Mouse (Mus musculus) yolk sac, embryonic 10.5 days (tissue): ENCODE results near the gene Slc18a3.

Experiments used
- DNase-seq: peaks from one replicate; pipeline ENCODE4 v3.0.0-alpha.2; 2017; ENCODE audit warnings: low spot score

Slc18a3 gene

DNA sequence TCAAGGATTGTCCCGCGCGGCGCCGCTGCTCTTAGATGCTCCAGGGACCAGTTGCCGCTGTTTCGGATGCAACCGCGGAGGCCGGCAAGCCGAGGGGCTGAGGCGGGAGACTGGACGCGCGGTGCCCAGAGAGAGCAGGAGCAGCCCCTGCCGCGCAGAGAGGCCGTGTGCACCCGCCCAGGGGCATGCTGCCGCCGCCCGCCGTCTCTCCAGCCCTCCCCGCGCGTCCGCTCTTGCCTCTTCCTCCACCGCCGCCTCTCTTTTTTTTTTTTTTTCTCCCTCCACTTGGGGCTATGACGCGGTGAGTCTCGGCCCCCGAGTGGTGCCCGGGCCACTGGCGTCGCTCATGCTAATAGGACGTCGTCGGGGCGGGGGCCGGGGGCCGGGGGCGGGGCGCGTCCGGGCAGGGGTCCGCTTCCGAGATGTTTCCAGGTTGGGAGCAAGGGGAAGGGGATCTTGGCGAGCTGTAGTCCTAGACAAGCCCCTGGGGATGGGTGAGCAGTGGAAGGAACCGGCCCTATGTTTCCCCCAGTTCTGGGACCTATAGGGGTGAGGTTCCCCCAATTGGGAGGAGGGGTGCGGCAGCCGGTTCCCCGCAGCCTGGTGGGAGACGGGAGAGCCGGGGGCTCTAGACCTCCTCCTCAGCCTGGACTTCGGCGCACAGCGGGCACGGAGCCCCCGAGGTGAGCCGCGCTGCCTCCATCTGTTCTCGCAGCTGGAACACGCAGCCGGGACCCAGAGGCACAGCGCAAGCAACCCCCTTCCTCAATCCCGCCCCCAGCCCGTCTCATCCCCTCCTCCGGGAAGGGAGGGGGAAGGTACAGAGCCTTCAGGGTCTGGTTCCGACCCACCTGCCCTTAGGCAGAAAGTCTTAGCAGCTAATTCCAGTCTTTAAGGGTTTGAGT lies at the start of gene Slc18a3:
TSS of gene Slc18a3 (minus strand) at position 250 of the 905 bp plus-strand sequence.
- no peak for DNase-seq

DNA sequence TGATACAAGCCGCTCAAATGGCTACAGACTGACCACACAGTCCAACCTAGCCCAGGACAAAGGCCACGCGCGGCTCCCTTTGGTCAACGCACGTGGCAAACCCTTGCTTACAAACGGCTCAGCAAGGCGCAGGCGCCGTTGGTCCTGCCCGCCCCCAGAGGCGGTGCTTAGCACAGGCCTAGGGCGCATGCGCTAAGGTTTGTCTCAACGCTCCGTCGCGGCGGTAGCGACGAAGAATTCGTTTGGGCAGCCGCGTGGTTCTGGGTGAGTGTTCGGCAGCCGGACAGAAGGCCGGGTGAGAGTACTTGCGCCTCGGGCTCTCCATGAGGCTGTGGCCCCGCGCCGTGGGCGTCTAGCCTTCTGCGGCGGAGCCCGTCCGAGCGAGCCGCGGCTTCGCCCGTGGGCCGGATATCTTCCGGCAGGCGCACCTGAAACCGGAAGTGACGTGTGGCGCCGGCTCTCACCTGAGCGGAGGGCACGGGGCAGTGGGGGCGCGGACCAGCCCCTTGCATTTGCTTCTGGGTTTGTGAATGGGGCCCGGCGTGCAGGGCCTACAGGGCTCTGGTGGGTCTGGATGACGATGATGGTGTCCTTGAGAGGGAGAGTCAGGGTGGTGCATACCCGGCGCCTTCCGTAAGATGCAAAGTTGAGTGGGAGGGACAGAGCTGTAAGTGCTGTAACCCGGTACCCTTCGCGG lies 48.8 kb upstream of the Slc18a3 start, which contains the start of gene Ercc6:
TSS of gene Ercc6 (plus strand) at position 186 of the 697 bp plus-strand sequence.
- peak; percentile 94 for DNase-seq

DNA sequence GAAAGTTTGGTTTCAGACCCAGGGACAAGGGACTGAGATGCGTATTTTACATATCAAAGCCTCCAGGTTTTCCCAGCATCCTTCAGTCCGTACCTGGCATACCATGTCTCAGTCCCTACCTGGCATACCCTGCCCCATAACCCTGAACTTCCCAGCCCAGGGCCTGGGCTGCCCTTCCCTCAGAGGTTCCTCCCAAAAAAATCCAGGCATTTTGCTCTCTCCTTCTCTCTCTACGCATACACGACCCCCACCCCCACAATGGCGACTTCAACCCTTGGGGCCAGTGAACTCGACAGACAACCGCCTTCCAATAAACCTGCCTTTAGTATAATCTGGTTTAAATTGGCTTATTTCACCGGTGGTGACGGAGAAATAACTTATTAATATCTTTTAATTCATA lies 48.3 kb upstream of the Slc18a3 start:
- DNase-seq = no peak

DNA sequence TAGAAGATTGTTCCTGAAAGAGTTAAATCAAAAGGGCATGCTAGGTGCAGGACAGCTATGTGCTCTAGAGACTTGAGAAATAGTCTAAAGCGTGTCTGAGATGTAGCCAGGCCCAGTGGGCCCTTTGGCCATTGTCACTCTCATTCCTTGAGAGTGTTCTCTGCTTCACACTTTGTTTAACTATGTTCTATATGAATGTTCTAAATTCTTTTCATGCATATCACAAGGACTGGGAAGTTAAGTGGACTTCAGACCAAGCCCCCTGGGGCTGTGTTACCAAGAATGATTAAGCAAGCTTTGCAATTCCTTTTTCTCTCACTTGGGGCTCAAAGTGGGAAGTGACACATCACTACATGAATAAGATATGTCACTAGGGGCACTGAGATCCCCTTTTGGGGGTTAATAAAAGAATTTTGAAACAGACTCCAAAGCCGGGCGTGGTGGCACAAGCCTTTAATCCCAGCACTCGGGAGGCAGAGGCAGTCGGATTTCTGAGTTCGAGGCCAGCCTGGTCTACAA lies 44.9 kb upstream of the Slc18a3 start:
- no peak for DNase-seq

DNA sequence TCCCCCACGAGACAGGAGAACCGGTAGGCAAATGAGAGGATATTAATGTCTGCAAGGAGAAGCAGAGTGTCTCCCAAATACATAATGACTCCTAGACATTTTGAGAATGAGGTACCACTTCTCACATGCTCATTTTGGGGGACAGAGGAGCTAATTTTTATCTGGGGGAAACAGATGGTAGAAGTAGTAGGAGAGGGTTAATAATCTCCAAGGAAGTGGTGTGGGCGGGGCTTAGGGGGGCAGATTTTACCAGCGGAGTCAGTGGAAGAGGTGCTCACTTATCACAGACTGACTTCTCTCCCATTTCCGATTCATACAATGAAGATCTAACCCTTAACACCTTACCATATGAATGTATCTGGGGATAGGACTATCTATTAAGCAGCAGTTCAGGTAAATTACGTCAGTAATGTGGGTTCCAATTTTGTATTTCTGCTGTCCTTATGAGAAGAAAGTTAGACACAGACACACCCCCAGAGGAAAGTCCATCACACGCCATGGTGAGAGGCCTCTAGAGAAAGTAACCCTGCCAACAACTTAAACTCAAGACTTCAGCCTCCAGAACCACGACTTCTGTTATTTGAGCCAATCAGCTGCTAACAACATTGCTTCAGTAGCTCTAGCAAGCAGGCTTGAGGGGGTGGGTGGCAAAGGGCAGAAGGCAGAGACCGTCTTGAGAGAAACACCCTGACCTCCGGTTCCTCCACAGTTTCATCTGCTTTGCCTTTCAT lies 43.6 kb upstream of the Slc18a3 start:
- DNase-seq = no peak

DNA sequence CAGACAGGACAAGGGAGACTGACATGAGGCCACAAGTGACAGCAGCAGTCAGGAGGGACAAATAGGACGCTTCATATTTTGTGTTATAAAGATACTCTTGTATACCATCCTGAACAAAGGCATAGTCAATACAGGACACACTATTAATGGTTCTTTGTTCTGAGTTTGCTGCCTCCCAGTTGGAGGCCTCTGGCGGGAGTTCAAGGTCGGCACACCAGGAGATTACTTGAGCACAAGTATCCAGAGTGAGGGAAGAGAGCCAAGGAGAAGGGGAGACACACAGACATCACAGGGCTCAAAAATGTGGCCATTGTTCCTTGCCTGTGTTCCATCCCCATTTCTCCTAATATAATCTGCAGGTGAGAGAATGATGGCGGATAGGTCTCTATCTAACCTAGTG lies 42.6 kb upstream of the Slc18a3 start:
- DNase-seq = no peak

DNA sequence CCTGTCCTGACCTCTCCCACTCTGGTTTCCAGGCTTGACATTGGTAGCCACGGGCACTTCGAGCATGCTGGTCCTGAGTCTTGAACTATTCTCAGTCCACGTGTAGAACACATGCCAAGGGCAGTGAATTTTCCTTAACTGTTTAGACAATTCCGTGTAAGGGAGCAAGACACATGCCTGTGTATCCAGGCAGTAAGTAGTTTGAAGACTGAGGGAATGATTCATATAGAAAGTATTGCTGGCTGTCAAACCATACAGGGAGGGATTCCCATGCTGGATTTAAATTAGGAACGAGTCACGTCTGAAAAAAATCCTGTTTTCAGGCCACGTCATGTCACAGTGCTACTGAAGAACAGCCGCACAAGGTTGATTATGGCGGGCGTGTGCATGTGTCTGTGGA lies 41.7 kb upstream of the Slc18a3 start:
- no peak for DNase-seq

DNA sequence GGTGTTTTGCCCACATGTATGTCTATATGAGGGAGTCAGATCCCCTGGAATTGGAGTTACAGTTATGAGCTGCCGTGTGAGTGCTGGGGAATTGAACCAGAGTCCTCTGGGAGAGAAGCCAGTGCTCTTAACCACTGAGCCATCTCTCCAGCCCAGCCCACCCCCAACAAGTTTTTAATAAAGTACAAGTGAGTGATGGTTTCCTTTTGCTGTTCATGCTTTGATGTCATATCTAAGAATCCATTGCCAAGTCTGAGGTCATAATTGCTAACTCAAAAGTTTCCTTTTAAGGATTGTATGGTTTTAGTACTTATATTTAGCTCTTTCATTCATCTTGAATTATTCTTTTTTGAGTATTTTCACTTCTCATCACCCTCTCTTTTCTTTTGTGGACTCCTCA lies 39.2 kb upstream of the Slc18a3 start:
- DNase-seq = no peak

DNA sequence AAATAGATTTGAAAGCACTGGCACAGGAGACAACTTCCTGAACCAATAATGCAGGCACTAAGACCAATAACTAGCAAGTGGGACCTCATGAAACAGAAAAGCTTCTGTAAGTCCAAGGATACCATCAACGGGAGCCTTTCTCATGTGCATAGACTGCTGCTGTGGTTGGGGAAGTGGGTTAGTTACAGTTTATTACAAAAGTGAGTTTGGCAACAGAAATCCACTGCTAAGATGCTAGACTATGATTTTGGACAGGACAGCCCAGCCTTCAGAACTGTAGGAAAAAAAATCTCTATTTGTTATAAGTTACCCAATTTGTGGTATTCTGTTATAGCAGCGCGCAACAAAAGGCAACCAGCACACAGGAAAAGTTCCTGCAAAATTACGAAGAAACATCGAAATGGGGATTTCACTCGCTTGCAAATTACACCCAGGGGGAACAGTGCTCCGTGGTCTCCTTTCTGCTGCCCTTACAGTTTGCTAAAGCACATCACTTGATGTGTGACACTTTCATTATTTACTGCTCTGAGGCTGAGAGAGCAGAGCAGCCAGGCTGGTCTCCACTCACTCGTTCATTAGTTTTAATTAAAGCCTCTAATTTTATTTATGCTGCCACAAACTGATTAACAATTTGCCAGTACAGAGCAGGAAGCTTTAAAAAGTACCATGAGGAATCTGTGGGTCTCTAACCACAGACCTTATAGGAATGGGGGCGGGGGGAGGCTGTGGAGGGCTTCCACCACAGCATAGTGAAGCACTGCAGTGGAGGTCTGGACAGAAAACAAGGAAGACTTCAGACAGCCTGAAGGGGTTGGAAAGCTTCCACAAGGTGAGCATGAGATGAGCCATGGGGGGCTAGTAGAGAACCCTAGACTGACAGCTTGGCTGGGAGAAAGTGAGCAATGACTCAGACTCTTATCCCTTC lies 38.4 kb upstream of the Slc18a3 start:
- DNase-seq = no peak

DNA sequence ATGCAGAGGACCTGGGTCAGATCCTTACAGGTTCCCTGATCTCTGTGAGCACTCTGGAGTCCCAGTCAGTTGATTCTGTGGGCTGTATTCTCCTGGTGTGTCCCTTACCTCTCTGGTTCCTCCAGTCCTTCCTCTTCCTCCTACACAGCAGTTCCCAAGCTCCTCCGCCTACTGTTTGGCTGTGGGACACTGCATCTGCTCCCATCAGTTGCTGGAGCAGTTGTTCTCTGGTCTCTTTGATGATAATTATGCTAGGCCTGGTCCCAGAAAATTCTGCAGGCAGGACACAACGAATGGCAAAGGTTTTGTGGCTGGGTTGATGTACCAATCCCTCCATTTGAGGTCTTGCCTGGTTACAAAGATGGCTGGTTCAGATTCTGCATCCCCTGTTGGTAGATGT lies 36.7 kb upstream of the Slc18a3 start:
- no peak for DNase-seq

DNA sequence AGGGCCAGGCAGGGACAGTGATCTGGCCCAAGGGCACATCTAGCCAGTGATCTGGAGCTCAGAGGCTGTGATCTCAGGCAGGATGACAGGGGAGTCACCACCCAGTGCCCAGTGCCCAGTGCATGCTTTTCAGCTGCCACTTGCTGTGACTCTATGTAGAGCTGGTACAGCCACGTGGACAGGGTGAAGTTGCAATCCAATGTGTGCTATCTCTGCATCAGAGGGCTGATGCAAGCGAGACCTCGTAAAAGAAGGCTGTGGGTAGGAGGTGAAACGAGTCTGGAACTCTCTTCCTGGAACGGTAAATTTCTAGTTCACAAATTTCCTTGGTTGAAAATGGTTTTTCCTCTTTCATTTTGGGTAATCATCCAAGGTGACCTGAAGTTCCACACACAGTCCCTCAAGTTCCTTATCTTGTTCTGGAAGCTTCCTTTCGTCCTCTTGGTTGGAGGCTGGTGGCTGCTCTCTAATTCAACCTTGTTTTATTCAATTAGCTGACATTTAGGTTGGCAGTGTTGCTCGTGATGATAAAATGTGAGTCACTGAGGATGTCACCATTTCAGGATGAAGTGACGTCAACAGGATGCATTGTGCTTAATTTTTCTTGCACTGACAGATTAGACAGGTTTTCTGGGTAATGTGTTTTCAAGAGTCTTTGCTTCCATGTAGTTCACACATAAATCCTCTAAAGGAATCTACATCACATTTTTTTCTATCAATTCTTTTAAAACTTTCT lies 31.6 kb upstream of the Slc18a3 start:
- no peak for DNase-seq

DNA sequence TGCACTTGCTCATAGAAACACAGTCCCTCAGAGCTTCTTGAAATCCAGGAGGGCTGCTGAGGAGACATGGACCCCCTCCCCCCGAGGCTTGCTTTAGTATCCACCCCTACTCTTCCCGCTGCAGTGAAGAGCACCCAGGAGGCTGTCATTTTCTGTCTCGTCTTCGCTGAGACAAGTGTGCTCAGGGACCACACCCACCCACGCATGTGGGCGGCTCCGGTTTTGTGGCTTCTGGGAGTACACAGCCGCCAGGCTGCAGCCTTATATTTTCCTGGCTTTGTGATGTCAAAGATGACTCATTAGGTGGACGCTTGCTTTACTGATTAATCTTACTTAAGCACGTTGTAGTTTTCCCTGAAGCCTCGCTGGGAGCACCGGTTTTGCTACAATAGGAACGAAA lies 27.9 kb upstream of the Slc18a3 start:
- no peak for DNase-seq

DNA sequence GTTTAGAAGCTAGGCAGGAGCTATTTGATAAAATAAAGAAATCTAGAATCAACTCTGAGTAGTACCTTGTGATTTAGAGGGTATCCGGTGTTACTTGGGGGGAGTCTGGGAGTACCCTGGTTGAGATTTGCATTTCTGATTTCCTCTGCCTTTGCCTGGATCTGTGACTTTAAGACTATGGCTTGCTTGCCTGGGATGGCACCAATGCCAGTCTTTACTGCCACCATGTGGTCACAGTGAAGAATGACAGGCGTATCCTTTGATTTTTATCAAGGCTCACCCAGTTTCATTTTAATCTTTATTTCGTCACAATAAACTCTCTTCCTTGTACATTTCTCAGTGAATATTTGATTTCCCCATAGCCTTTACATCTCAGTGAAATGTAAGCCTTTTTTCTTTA lies 17.4 kb upstream of the Slc18a3 start:
- no peak for DNase-seq

DNA sequence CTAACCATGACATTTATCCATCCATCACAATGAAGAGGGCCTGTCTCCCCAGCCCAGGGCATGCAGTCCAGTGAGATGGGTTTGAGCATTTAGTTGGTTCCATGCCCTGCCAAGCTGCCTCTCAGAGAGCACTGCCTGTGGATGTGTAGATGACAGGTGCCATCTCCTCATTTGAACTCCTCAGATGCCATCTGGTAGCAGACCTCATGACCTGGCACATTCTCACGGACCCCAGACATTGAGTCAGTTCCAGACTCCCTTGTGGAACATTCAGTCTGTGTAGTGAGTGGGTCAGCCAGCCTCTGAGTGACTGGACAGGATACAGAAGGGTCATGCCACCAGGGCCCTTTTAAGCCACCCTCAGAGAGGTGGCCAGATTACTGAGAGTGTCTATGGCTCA lies 12.9 kb upstream of the Slc18a3 start:
- DNase-seq = no peak

DNA sequence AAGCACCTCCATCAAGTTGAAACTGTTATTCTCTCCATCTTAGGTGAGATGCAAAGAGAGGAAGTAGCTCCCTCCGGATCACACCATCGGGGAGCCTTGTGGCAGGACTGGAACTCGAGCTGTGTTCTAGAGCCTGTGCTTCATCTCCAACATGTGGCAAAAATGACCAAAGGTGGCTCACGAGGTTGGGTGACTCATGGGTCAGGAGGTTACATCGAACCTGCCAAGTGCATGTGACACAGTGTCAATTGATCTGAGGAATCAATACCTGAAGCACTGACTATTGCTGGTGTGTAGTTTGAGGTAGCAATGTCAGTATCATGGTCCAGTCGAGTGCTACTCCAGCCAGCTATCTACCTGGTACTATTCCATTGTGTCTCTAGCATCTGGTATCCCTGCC lies 11.9 kb upstream of the Slc18a3 start:
- DNase-seq = no peak

DNA sequence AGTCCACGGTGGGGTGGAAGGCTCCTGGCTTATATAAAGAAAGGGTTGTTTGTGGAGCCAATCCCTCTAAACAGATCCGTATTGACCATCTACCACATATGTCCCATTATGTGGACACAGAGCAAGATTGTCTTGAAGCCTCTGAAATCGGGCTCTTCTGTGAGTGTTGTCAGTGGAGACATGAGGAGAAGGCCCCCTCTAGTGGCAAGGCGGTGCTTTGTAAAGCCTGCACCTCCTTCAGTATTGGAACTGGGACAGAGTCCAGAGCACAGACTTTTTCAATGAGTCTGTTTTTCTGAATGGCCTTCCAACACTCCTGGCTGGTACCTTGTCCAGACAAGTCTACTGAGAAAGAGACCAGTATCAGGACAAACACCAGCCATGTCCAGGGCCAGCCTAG lies 8.3 kb upstream of the Slc18a3 start:
- no peak for DNase-seq

DNA sequence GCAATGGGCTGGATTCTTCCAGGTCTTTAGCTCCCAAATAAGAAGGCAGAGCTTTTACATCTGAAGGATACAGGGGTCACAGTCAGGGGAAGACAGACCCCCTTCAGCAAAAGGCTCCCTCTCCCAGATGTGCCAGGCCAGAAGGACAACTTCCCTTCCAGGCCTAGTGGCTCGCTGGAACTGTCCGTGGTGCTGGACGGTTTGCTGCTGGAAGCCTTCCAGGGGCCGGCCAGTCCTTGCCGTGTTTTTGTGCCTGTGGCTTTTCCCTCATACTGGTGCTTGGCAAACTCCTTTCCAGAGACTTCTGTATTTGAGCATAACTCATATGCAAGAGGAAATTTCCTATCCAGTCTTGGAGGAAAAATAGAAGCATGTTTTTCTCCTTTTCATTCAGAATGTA lies 3.0 kb upstream of the Slc18a3 start:
- DNase-seq = peak; percentile 33

DNA sequence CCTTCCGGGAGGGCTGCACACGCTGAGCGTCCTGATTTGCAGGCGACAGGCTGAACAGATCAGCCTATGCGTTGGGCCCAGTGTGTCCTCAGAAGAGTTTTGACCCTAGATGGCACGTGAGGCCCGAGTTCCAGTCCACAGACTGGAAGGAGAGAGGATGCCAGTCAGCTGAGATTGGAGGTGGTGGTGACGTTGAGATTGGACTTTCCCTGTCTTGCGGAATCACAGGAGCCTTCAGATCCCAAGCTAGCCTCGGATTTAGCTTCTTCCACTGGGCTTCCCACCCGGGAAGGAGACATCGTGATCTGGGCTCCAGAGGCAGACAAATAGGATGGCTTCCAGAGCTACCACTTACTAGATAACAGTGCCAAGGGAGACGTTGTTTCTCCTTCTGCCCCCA lies 1.2 kb upstream of the Slc18a3 start, which contains the start of gene Chat:
TSS of gene Chat (minus strand) at position 101 of the 400 bp plus-strand sequence.
- DNase-seq = no peak

DNA sequence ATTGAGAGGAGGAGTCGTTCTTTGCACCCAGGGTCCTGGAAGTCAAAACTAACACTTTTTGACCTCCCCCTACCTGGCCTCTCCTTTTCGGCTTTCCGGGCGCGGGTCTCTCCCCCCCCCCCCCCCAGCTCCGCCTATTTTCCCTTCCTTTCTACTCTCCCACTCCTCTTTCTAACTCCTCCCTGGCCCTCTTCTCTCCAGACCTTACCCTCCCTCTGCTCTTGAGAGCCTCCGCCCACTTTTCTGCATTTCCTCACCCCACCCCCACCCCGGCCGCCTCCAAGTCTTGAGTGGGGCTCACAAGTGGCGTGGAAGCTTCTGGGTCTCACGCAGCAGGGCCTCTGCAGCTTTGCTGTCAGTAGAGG lies 838 bp upstream of the Slc18a3 start:
- no peak for DNase-seq

DNA sequence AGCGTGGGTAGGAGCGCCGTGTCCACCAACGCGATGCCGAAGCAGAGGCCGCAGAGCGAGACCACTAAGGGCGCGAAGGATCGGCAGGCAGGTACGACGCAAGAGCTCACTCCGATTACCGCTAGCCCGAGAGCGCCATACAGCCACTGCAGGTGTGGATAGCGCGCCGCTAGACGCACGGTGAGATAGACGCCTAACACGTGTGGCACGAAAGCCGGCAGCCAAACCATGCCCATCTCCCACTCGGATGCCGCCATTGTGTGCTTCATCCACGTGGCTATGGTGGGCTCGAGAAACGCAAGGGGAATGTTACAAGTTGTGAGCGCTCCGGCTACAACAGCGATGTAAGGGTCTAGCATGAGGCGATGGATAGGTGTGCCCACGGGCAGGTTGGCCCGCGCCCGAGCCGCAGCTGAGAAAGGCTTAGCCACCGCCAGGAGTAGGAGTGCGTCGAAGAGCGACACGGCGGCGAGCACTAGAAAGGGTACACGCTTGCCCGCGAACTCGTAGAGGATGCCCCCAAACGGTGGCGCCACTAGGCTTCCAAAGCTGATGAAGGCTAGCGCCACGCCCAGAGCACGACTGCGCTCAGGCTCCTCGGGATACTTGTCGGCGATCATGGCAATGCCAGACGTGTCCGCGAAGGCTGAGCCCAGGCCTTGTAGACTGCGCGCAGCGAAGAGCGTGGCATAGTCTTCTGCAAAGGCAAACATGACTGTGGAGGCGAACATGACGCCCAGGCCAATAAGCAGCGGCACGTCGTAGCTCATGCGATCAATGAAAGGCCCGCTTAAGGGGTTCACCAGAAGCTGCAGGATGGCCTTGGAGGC lies 1.2 kb downstream of the Slc18a3 start:
- no peak for DNase-seq
